8 mouse cellular contexts compared by ENCODE assay signal in genomic region chr13:54955695-54956471, GRCm38 (mm10). TPM values are rescaled to one million over a fixed set of nuclear protein-coding genes. Genes with fewer than 3 reads are reported as not detected.
A peak's percentile ranks its signal among the peaks of the same experiment; 100 is the strongest.
DNase-seq lines count a peak whose midpoint lies in the region; ATAC-seq and TF ChIP-seq lines count a peak whose summit lies in the region.

No protein-coding gene starts in this region.

- peak overlapping the region; percentile 71 for H3K9ac ChIP-seq in ES-E14 (ENCODE audit: insufficient read depth, low read depth, low read length, poor library complexity, severe bottlenecking)
- no peak overlapping the region for H3K9ac ChIP-seq in embryonic facial prominence, embryonic 15.5 days
- peak overlapping the region; percentile 54 for H3K9ac ChIP-seq in hindbrain, embryonic 11.5 days (ENCODE audit: low read depth, low read length)
- peak overlapping the region; percentile 60 for H3K9ac ChIP-seq in midbrain, embryonic 14.5 days (replicated peaks; ENCODE audit: low read length)

- H3K4me1 ChIP-seq in ES-E14 (ENCODE audit: control insufficient read depth in 2 of 2, insufficient read depth in 2 of 2, low read length in 2 of 2, poor library complexity in 1 of 2), result peaks cover 0 to 6% of the 10 kb centered on the region in 2 experiments; a peak in 1 of 4 replicates
- peaks cover 10% of the 10 kb centered on the region for H3K4me1 ChIP-seq in embryonic facial prominence, embryonic 15.5 days
- 0 out of 2 replicates have a peak, but pooled peaks cover 11% of the 10 kb centered on the region for H3K4me1 ChIP-seq in hindbrain, embryonic 11.5 days (replicated peaks; ENCODE audit: control insufficient read depth, insufficient read depth, low read length)
- H3K4me1 ChIP-seq in midbrain, embryonic 14.5 days (ENCODE audit: control insufficient read depth, insufficient read depth, low read length), result peaks cover 31% of the 10 kb centered on the region

- peak; percentile 33 to 61 for DNase-seq in adrenal gland, adult (ENCODE audit: inconsistent age in 2 of 2, low spot score in 1 of 2)
- no peak for DNase-seq in adrenal gland, postnatal 4 days (ENCODE audit: low spot score in 2 of 2)
- DNase-seq in ES-E14 (ENCODE audit: low read depth, low spot score), result peak; percentile 36
- peak; percentile 86 for DNase-seq in hindbrain, embryonic 11.5 days (ENCODE audit: low spot score)
- DNase-seq in liver, result peak; percentile 35
- DNase-seq in midbrain, embryonic 14.5 days, result peak; percentile 92

- in situ Hi-C loops in ES-E14 (cut with MboI; ENCODE audit: low sequenced_read_pairs in 2 of 2, unreplicated experiment in 2 of 2), result no loop called here

- H3K4me2 ChIP-seq in embryonic facial prominence, embryonic 15.5 days (replicated peaks), result peak overlapping the region; percentile 81
- peak overlapping the region; percentile 73 for H3K4me2 ChIP-seq in hindbrain, embryonic 11.5 days (replicated peaks; ENCODE audit: low read depth, low read length)
- peak overlapping the region; percentile 86 for H3K4me2 ChIP-seq in midbrain, embryonic 14.5 days (ENCODE audit: low read length)

- no peak overlapping the region for H3K27ac ChIP-seq in ES-E14 (ENCODE audit: insufficient read depth, low read depth, low read length, poor library complexity, severe bottlenecking)
- H3K27ac ChIP-seq in embryonic facial prominence, embryonic 15.5 days (replicated peaks), result no peak overlapping the region
- H3K27ac ChIP-seq in hindbrain, embryonic 11.5 days (ENCODE audit: low read depth, low read length), result no peak overlapping the region; the same call in 1 of the 2 replicates
- peak overlapping the region; percentile 76 for H3K27ac ChIP-seq in midbrain, embryonic 14.5 days (replicated peaks; ENCODE audit: low read depth, low read length)

- under 1% methylated on average over 61 of the region's 61 CpGs for WGBS in embryonic facial prominence, embryonic 15.5 days
- under 1% methylated on average over 54 of the region's 61 CpGs for WGBS in hindbrain, embryonic 11.5 days
- WGBS in midbrain, embryonic 14.5 days, result under 1% methylated on average over 61 of the region's 61 CpGs

- peak overlapping the region; percentile 77 for H3K4me3 ChIP-seq in ES-E14 (ENCODE audit: insufficient read depth in 1 of 2, low read depth in 1 of 2, low read length in 2 of 2, poor library complexity in 1 of 2, severe bottlenecking in 1 of 2)
- peak overlapping the region; percentile 45 for H3K4me3 ChIP-seq in embryonic facial prominence, embryonic 15.5 days (replicated peaks)
- H3K4me3 ChIP-seq in hindbrain, embryonic 11.5 days (ENCODE audit: low read depth, low read length), result peak overlapping the region; percentile 40
- peak overlapping the region; percentile 44 for H3K4me3 ChIP-seq in midbrain, embryonic 14.5 days (replicated peaks; ENCODE audit: low read depth, low read length)

- no peaks in the 10 kb centered on the region for H3K9me3 ChIP-seq in ES-E14 (ENCODE audit: control insufficient read depth, insufficient read depth, low read depth, low read length)
- no peaks in the 10 kb centered on the region for H3K9me3 ChIP-seq in embryonic facial prominence, embryonic 15.5 days (replicated peaks)
- H3K9me3 ChIP-seq in hindbrain, embryonic 11.5 days (ENCODE audit: control insufficient read depth, low read length), result no peaks in the 10 kb centered on the region
- H3K9me3 ChIP-seq in midbrain, embryonic 14.5 days (ENCODE audit: control insufficient read depth, low read length), result no peaks in the 10 kb centered on the region

- H3K27me3 ChIP-seq in embryonic facial prominence, embryonic 15.5 days, result peaks cover 77% of the 10 kb centered on the region
- H3K27me3 ChIP-seq in hindbrain, embryonic 11.5 days (ENCODE audit: control insufficient read depth, insufficient read depth, low read length), result peaks cover 84% of the 10 kb centered on the region
- peaks cover 68% of the 10 kb centered on the region for H3K27me3 ChIP-seq in midbrain, embryonic 14.5 days (ENCODE audit: control insufficient read depth, insufficient read depth, low read length)

- ATAC-seq in embryonic facial prominence, embryonic 15.5 days (ENCODE audit: insufficient number of reproducible peaks, low FRiP score, low TSS enrichment, low read depth), result peak; percentile 69; the same call in 1 of the 2 replicates
- peak; percentile 86 for ATAC-seq in hindbrain, embryonic 11.5 days (ENCODE audit: low FRiP score)
- ATAC-seq in midbrain, embryonic 14.5 days (ENCODE audit: low FRiP score, low TSS enrichment), result peak; percentile 85
- no peak for ATAC-seq in erythroblast, adult 5-6 weeks (replicated peaks; ENCODE audit: low FRiP score, poor library complexity, severe bottlenecking)

- H3K36me3 ChIP-seq in ES-E14 (ENCODE audit: control insufficient read depth, insufficient read depth, low read length, poor library complexity, severe bottlenecking), result no peaks in the 10 kb centered on the region
- no peaks in the 10 kb centered on the region for H3K36me3 ChIP-seq in embryonic facial prominence, embryonic 15.5 days
- H3K36me3 ChIP-seq in hindbrain, embryonic 11.5 days (ENCODE audit: control insufficient read depth, insufficient read depth, low read length), result no peaks in the 10 kb centered on the region
- no peaks in the 10 kb centered on the region for H3K36me3 ChIP-seq in midbrain, embryonic 14.5 days (ENCODE audit: control insufficient read depth, insufficient read depth, low read length)

TF ChIP-seq in ES-E14, 5 proteins besides CTCF, POLR2A, EP300 and RAD21:
- TF ChIP-seq CHD2 (IDR thresholded peaks at IDR 0.05; ENCODE audit: low read depth, low read length) (no peak), MAFK (IDR thresholded peaks at IDR 0.05; ENCODE audit: insufficient read depth, low read depth, low read length) (no peak), ZC3H11A (IDR thresholded peaks at IDR 0.05; ENCODE audit: borderline replicate concordance, low read depth, low read length) (no peak), HCFC1 (IDR thresholded peaks at IDR 0.05; ENCODE audit: borderline replicate concordance, insufficient read depth, low read length) (no peak), ZNF384 (IDR thresholded peaks at IDR 0.05; ENCODE audit: low read depth, low read length) (no peak)

RNA-seq across cellular contexts. Expression of gene Unc5a, which starts 6.7 kb away (rescaled TPM):
- total RNA-seq in adrenal gland, postnatal 4 days (2021), result 10 to 100 TPM; 12.0 to 13.8 TPM
- total RNA-seq in ES-E14 (2012; rRNA removed), result 0.31 and 0.95 TPM in 2 replicates
- 1.5 and 2.0 TPM in 2 replicates for polyA plus RNA-seq in embryonic facial prominence, embryonic 15.5 days (2015; fragmentation: Nextera tagmentation; extraction: Ambion mirVana)
- 2.7 and 2.9 TPM in 2 replicates for polyA plus RNA-seq in hindbrain, embryonic 11.5 days (2014; fragmentation: Nextera tagmentation; extraction: Ambion mirVana)
- 12.6 and 15.9 TPM in 2 replicates for polyA plus RNA-seq in midbrain, embryonic 14.5 days (2014; fragmentation: Nextera tagmentation; extraction: Ambion mirVana)
- total RNA-seq in erythroblast, adult 5-6 weeks (2015; ENCODE audit: low replicate concordance), result 1.9 and 10.8 TPM in 2 replicates
- total RNA-seq in erythroblast, adult 5-6 weeks (2017; ENCODE audit: low replicate concordance), result 0.77 and 3.8 TPM in 2 replicates

Comparison
In these comparisons a context has a peak if more than half of its experiments do, and no peak if none do; other contexts are left out.
1. DNase-seq: peak in adrenal gland, adult (2 of 2), ES-E14 (single experiment), hindbrain, embryonic 11.5 days (single experiment), liver (single experiment) and midbrain, embryonic 14.5 days (single experiment); none in adrenal gland, postnatal 4 days (0 of 2).
2. Peak in every context shown above with its lines, with median percentiles within 50 percentile points of each other: H3K4me3 ChIP-seq and H3K4me2 ChIP-seq.